Mouse (Mus musculus) olfactory bulb, adult 2 months (tissue): ENCODE data around the gene Pdgfa. TPM values are rescaled to one million over a fixed set of nuclear protein-coding genes. Genes with fewer than 3 reads are reported as not detected.

Experiments
- H3K27ac ChIP-seq: fragments of 200-500 bp; 2 replicates; pipeline ENCODE4 v1.5.1; 2012; ENCODE audit warnings: low read depth, low read length; ENCODE audit not compliant: insufficient read depth
- H3K4me1 ChIP-seq: fragments of 200-500 bp; 2 replicates; pipeline ENCODE4 v1.6.1; 2012; ENCODE audit warnings: low read length; ENCODE audit not compliant: control insufficient read depth, insufficient read depth
- H3K4me3 ChIP-seq: fragments of 200-500 bp; 2 replicates; pipeline ENCODE4 v1.5.1; 2012; ENCODE audit warnings: mild to moderate bottlenecking, low read depth, low read length, moderate library complexity; ENCODE audit not compliant: insufficient read depth
- CTCF ChIP-seq: fragments of 200-500 bp; IDR thresholded peaks from 2 replicates; pipeline ENCODE4 v1.5.1; 2012; ENCODE audit warnings: low read depth, mild to moderate bottlenecking, low read length, moderate library complexity; ENCODE audit not compliant: insufficient read depth
- POLR2A ChIP-seq: fragments of 200-500 bp; IDR thresholded peaks from 2 replicates; pipeline ENCODE4 v1.6.1; 2012; ENCODE audit warnings: mild to moderate bottlenecking, low read depth, low read length, moderate library complexity; ENCODE audit not compliant: insufficient read depth
- WGBS: fragments of 180-500 bp; shearing (Covaris S2); methylation state at CpG from one replicate; pipeline ENCODE4 v1.1.7; 2018; 5-methylcytosine and 5-hydroxymethylcytosine counted together
- polyA plus RNA-seq: library from polyadenylated mRNA; stranded (reverse); fragments of >200 nt; gene quantifications from 2 replicates; pipeline ENCODE4 v1.2.4, GENCODE M21; 2012; ENCODE audit warnings: low replicate concordance; ENCODE audit not compliant: missing spikeins, insufficient read depth, insufficient read length

Gene Pdgfa
- polyA plus RNA-seq, 1 experiment = not detected

DNA sequence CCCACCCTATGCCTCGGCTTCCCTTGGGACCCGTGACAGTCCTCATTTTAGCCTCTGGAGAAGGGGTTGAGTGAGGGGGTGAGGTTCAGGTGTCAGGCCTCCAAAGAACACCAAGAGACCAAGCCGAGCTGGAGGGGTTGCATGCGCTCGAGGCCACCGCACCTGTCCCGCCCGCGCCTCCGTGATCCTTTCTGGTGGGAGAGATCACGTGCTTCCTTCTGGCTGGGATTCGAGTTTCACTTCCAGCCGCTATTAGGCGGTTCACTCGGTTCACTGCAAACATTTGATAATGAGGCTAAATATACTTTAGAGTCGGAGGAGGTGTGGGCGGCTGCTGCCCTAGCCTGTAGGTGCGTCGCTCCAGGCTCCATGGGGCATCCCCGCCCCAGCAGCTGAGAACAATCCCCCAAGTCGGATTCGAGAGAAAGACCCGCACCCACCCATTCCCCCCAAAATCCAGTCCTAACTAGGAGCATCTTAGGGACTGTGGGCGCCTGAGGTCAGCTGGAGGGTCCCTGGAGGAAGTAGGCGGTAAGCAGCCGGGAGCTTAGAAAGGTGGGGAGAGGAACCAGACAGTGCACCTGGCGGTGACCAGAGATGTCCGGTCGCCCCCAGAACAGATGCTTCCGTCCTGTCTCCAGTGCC lies 888 bp upstream of the Pdgfa start:
- TF ChIP-seq POLR2A (no peak), CTCF (no peak)
- peak overlapping the region; percentile 48 for H3K4me3 ChIP-seq
- WGBS = 2% methylated on average over 30 of the region's 30 CpGs
- peak overlapping the region; percentile 74; the same call in 1 of the 2 replicates for H3K27ac ChIP-seq
- H3K4me1 ChIP-seq = peaks cover 39% of the 10 kb centered on the region

DNA sequence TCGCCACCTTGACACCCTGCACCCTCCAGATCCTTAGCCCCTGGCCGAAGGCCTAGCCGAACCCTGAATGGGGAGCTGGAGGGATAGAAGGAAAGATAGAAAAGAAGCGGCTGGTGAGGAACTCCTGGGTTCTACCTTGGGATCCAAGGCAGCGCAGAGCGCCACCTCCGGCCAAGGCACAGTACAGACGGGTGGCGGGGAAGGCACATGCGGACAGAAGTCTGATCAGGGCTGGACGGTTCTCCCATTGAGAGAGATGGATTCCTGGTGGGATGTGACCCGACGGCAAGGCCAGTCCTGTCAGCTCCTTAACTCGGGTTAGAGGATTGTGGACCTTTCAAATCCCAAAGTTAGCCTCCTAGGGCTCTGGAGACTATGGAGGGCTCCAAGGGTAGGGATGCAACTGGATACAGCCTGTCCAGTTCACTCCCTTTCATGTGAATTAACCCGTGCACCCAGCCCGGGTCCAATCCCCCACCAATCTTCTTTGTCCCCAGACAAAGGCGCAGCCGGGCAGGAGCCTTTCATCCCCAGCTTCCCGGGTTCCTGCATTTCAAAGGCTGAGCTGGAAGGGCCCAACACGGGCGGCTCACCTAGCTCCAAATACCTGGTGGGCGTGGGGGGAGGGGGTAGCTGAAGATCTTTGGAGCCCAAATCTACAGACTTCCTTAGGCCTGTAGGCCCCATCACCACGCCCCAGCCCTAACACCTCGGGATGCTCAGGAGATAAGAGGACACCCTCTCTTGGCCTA lies 672 bp downstream of the Pdgfa start:
- Histone ChIP-seq H3K4me3 (peak overlapping the region; percentile 74), H3K4me1 (peaks cover 46% of the 10 kb centered on the region), H3K27ac (peak overlapping the region; percentile 73; the same call in 1 of the 2 replicates)
- TF ChIP-seq CTCF (0 out of 2 replicates have a peak, but pooled peaks have one; percentile 3), POLR2A (no peak)
- 29% methylated on average over 24 of the region's 24 CpGs for WGBS

GRCm38 (mm10) chr5:138995721-138996311 lies 1.4 kb downstream of the Pdgfa start:
- 1% methylated on average over 47 of the region's 52 CpGs for WGBS
- peaks cover 50% of the 10 kb centered on the region for H3K4me1 ChIP-seq
- TF ChIP-seq POLR2A = no peak; the same call in 1 of the 2 replicates
- peak; percentile 32; the same call in 1 of the 2 replicates for TF ChIP-seq CTCF

GRCm38 (mm10) chr5:138994786-138995720 lies 2.1 kb downstream of the Pdgfa start:
- WGBS = 4% methylated on average over 124 of the region's 127 CpGs
- TF ChIP-seq POLR2A (no peak; the same call in 1 of the 2 replicates), CTCF (no peak)
- H3K4me3 ChIP-seq = peak overlapping the region; percentile 74
- H3K27ac ChIP-seq = peak overlapping the region; percentile 87
- peaks cover 51% of the 10 kb centered on the region for H3K4me1 ChIP-seq

More at GRCm38 (mm10) chr5:138995721-138996311, 1.4 kb downstream of the Pdgfa start:
- Histone ChIP-seq H3K27ac (peak overlapping the region; percentile 55; the same call in 1 of the 2 replicates), H3K4me3 (peak overlapping the region; percentile 74)

DNA sequence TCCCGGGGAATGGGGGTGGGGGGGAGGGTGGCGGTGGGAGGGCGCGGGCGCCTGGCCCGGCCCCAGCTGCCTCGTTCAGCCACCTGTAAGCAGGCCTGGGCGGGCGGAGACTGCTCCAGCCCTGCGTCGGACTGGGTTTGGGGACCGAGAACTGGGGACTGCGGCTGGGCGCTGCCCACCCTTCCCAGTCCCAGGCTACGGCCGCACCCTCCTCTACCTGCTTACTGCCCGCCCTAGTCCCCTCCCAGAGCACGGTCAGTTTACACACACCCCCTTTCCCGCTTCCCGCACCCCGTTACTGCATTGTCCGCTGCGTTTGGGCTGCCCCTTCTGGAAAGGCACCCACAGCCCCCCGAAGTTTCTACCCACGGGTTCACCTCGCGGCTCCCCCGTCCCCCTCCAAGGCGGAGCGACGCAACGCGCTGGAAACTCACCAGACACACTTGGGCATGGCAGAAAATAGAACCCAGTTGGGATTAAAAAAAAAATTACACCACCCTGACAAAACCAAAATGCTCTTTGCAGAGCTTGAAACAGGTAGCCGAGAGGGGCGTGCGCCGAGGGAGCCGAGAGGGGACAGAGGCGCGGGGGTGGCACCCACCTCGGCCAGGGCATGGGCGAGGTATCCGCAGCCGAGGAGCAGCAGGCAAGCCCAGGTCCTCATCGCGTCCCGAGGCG lies 2.9 kb downstream of the Pdgfa start:
- Histone ChIP-seq H3K4me1 (peaks cover 53% of the 10 kb centered on the region), H3K27ac (peak overlapping the region; percentile 72), H3K4me3 (peak overlapping the region; percentile 74)
- TF ChIP-seq CTCF (no peak), POLR2A (no peak)
- under 1% methylated on average over 48 of the region's 48 CpGs for WGBS

DNA sequence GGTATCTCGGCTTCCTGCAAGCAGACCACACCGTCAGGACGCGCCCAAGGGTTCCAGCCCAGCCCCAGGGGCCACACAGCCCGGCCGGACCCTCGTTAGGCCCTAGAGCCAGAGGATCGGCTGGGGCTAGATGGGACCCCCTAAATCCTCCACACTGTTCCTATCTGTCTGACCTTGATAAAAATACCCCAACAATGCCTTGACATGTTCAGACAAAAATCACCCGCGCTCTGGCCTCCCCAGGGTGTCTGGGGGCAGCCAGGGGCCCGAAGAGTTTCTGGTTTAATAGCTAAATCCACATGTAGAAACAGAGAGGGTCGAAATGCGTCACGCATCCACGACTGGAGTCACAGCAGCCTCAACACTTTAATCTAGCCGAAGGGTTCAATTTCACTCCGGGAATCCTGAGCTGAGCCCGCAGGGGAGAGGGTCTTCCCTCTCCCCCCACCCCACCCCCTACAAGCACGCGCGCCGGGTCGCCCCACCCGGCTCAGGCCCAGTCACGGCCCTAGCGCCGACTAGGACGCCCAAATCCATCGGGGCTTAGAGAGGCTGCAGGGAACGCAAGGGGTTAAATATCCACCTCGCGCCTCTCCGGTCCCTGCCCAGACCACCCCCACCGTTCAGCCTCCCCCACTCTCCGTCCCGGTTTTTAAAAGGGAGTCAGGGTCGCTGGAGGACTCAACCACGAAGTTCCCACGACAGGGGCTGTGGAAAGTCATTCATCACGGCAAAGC lies 3.6 kb downstream of the Pdgfa start:
- Histone ChIP-seq H3K27ac (no peak overlapping the region), H3K4me3 (peak overlapping the region; percentile 74), H3K4me1 (peaks cover 54% of the 10 kb centered on the region)
- 1% methylated on average over 40 of the region's 40 CpGs for WGBS
- TF ChIP-seq POLR2A (no peak), CTCF (no peak)

GRCm38 (mm10) chr5:138992611-138993370 lies 4.4 kb downstream of the Pdgfa start:
- 21% methylated on average over 59 of the region's 59 CpGs for WGBS
- TF ChIP-seq POLR2A (no peak), CTCF (no peak)
- Histone ChIP-seq H3K4me1 (peaks cover 54% of the 10 kb centered on the region), H3K27ac (no peak overlapping the region), H3K4me3 (peak overlapping the region; percentile 74)
